Comparison of ENCODE assay signal across 8 mouse cellular contexts in the genomic region with DNA sequence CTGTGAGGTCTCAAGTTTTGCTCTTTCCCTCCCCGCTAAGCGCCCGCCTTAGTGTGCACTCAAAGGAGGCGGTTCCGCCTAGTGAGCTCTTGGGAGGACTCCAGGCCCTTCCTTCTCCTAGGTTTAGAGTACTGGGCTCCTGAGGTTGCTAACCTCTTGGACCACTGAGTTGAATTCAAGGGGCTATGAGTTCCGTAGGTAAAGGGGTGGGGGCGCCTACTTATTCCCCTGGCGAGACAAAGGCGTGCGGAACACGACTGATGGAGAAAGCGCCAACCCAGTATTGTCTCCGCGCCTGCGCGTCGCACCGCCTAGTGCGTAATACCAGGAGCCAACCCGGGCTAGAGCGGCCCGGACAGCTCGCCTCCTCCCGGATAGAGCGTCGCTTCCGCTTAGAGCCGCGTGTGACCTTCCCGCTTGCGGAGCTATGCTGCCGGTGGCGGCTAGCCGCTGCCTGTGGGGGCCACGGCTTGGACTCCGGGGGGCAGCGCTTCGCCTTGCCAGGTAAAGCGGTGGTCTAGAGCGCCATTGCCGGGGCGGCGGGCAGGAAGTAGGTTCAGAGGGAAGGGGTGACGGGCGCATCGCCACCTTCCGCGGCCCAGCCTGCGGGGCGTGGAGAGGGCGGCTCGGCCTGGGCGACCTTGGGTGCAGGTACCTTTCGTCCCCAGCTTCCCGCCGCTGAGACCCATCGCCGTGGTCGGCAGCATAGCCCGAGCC. TPM values are rescaled to one million over a fixed set of nuclear protein-coding genes. Genes with fewer than 3 reads are reported as not detected.
DNase-seq lines count a peak whose midpoint lies in the region; ATAC-seq lines count a peak whose summit lies in the region.

Gene Mrpl12, plus strand, starts transcription at position 349 of the 717 bp plus-strand sequence.

- H3K36me3 ChIP-seq in hindbrain, embryonic 12.5 days, result peaks cover 72% of the 10 kb centered on the region

- peak within 1 kb of the TSS; percentile 97 for H3K4me3 ChIP-seq in hindbrain, embryonic 12.5 days

- peaks cover 19% of the 10 kb centered on the region for H3K4me1 ChIP-seq in hindbrain, embryonic 12.5 days

- H3K27ac ChIP-seq in hindbrain, embryonic 12.5 days, result peak within 1 kb of the TSS; percentile 89

- H3K9me3 ChIP-seq in hindbrain, embryonic 12.5 days (replicated peaks), result no peaks in the 10 kb centered on the region

- H3K9ac ChIP-seq in hindbrain, embryonic 12.5 days, result peak within 1 kb of the TSS; percentile 92

- peak; percentile 92 for DNase-seq in Muller cell, postnatal 12 days (ENCODE audit: inconsistent ontology term)
- peak; percentile 91 for DNase-seq in cerebellum, adult 9-11 months
- DNase-seq in frontal cortex, postnatal 10 days (ENCODE audit: low spot score in 2 of 2), result peak; percentile 83 to 89
- peak; percentile 88 to 93 for DNase-seq in layer of hippocampus, postnatal 14 days (ENCODE audit: low spot score in 2 of 2)
- DNase-seq in lung, postnatal 14 days, result peak; percentile 87
- DNase-seq in retina, adult 2 months (ENCODE audit: low read depth, low spot score), result peak; percentile 93
- DNase-seq in thymus, postnatal 36 days, result peak; percentile 85 to 87

- peak within 1 kb of the TSS; percentile 93 for H3K4me2 ChIP-seq in hindbrain, embryonic 12.5 days (replicated peaks)

- peak; percentile 96 for ATAC-seq in hindbrain, embryonic 12.5 days (ENCODE audit: low FRiP score)

- no peaks in the 10 kb centered on the region for H3K27me3 ChIP-seq in hindbrain, embryonic 12.5 days

- WGBS in hindbrain, embryonic 12.5 days, result under 1% methylated on average over 60 of the region's 60 CpGs

RNA-seq across cellular contexts. Expression of gene Mrpl12, which starts in this region (rescaled TPM):
- polyA plus RNA-seq in hindbrain, embryonic 12.5 days (2016; fragmentation: Nextera tagmentation; extraction: Ambion mirVana), result 104 and 108 TPM in 2 replicates
- 10 to 100 TPM; 71.3 to 73.5 TPM for total RNA-seq in layer of hippocampus, postnatal 14 days (2021)

Comparison
In these comparisons a context has a peak if more than half of its experiments do, and no peak if none do; other contexts are left out.
1. Peak in every context shown above with its lines: DNase-seq, ATAC-seq, H3K4me3 ChIP-seq and H3K27ac ChIP-seq.